Mouse (Mus musculus) erythroblast, embryonic 14.5 days (primary cell): Measurements from ENCODE around the gene Ifngr2.

Source experiments
- GATA1 ChIP-seq: IDR thresholded peaks from 2 replicates; pipeline ENCODE4 v1.6.1; 2012; ENCODE audit warnings: low read length, inconsistent platforms, mixed read lengths
- TAL1 ChIP-seq: IDR thresholded peaks from 3 replicates; pipeline ENCODE4 v1.6.1; 2012; ENCODE audit warnings: low read length, inconsistent platforms, mixed read lengths

DNA sequence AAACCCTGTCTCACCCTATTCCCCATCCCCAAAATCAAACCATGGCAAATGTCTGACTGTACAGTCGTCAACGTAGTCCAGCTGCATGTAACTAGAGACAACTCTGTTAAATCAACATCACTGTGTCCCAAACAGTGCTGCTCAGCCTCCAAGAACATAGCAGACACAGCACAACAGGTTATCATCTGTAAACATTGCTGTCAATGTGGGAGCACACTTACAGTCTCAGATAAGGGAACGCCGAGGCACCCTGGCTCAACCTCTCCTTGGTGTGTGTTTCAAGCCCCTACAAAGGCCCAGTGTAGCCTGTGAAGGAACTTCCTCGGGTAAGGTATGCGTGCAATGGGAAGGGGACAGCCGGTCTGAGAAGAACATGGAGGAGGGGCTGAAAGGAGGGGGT lies 29.9 kb upstream of the Ifngr2 start:
- no peak for TF ChIP-seq GATA1
- TF ChIP-seq TAL1 = no peak
